Mouse (Mus musculus): ENCODE data around the gene Paqr5. TPM values are rescaled to one million over a fixed set of nuclear protein-coding genes. Genes with fewer than 3 reads are reported as not detected.

Paqr5 gene
- 0.33 and 0.53 TPM in 2 replicates for polyA plus RNA-seq (2012; rRNA removed)

DNA sequence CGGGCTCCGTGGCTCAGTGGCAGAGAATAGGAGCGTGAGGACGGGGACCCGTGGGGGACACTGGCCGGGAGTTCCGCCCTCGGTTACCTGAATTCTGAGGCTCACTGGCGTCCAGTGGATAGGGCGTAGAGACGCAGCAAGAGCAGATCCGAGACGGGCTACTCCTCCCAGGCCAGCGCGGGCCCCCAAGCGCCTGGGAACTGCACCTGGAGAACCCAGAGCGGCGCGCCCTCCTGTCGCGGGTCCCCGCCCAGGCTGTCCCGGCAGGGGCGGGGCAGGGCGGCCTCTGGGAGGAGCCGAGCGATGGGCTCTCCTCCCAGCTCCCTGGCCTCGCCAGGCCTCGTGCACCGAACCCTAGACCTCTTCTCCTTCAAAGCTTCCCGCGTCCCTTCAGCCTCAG lies at the start of gene Paqr5:
TSS of gene Paqr5 (minus strand) at position 257 of the 400 bp plus-strand sequence.
- DNase-seq (ENCODE audit: low read depth): peak; percentile 12
- no peak for TF ChIP-seq CTCF (IDR thresholded peaks at IDR 0.05; ENCODE audit: borderline replicate concordance, extremely low read depth, insufficient read depth, insufficient read length)
- TF ChIP-seq POLR2A (IDR thresholded peaks at IDR 0.05; ENCODE audit: borderline replicate concordance, extremely low read depth, insufficient read depth, insufficient read length, poor library complexity, severe bottlenecking): no peak

DNA sequence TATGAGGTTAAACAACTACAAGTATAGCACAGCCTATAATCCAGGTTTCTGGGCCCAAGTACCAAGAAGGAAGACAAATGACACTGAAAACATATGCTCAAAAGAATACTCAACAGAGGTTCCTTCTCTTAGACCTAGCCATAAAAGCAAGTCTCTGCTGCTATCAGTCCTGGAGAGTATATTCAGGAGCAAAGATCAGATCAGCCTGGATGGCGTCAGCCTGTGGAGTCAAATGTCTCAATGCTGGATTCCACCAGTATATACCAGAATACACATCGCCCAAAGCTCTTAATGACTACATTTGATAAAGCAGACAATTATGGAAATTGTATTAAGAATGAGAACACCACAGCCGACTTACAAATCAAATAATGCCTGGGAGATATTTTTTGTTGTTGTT lies 35.6 kb upstream of the Paqr5 start:
- no peak for DNase-seq (ENCODE audit: low read depth)
- no peak for TF ChIP-seq CTCF (IDR thresholded peaks at IDR 0.05; ENCODE audit: borderline replicate concordance, extremely low read depth, insufficient read depth, insufficient read length)
- no peak for TF ChIP-seq POLR2A (IDR thresholded peaks at IDR 0.05; ENCODE audit: borderline replicate concordance, extremely low read depth, insufficient read depth, insufficient read length, poor library complexity, severe bottlenecking)

DNA sequence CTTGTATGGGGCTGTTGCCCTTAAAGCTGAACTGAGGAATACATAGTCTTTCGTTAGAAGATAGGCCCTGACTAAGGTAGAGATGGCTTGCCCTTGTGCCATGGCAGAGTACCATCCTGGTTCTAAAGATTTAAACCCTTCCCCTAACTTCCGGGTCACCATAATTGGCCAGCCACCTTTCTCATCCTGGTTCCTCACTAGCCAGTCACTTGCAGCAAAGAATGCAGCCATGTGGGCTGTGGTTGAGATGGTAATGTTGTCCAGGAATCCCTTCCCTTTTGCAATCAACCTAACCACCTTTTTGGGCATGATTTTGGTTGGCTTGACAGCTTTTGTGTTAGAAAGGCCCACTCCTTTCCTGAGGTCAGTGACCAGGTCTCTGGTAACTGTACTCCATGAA lies 33.8 kb upstream of the Paqr5 start:
- TF ChIP-seq POLR2A (IDR thresholded peaks at IDR 0.05; ENCODE audit: borderline replicate concordance, extremely low read depth, insufficient read depth, insufficient read length, poor library complexity, severe bottlenecking): no peak
- no peak for TF ChIP-seq CTCF (IDR thresholded peaks at IDR 0.05; ENCODE audit: borderline replicate concordance, extremely low read depth, insufficient read depth, insufficient read length)
- DNase-seq (ENCODE audit: low read depth): no peak

DNA sequence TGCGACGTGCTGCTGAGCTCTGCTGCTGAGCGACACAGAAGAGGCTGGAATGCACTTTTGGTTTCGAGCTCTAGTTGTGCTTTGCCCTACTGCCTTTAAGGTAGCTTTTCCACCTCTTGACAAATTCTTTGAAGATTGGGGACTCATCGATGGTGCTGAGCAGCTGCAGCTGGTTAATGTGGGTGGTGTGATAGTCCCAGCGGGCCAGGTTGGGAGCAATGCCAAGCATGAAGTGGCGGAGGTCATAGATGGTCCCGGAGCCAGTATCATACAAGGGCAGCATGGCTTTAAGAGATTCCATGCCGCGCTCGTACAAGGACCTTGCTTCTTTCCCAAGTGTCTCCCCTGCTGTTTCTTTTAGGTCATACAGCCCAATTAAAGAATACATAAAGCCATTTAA lies 33.3 kb upstream of the Paqr5 start:
- DNase-seq (ENCODE audit: low read depth): no peak
- TF ChIP-seq POLR2A (IDR thresholded peaks at IDR 0.05; ENCODE audit: borderline replicate concordance, extremely low read depth, insufficient read depth, insufficient read length, poor library complexity, severe bottlenecking) (no peak), CTCF (IDR thresholded peaks at IDR 0.05; ENCODE audit: borderline replicate concordance, extremely low read depth, insufficient read depth, insufficient read length) (no peak)

DNA sequence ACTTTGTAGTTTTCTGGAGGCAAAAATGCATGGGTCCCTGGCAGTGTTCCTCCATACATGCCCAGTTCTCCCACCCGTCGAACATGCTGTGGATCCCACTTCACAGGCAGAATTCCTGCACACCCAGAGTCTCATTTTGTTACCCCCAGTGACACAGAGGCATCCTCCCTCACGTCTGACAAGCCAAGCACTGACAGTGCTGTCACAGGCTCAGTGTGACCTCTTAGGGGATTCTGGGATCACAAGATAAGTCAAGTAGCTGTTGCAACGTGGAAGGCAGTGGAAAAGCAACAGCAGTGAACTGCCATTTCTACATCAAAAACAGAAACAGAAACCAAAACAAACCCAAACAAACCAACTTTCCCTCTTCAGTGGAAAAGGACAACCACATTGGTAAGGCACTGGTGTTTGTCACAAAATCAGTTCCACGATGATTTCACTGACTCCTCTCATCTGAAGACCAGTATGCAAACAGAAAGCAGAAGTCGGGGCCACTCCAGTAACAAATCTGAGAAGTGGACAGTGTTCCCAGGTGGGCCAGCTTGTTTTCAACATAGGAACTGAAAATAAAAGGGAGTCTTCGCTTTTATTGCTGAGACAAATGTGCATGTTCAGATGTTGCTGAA lies 31.3 kb upstream of the Paqr5 start:
- no peak for DNase-seq (ENCODE audit: low read depth)
- TF ChIP-seq CTCF (IDR thresholded peaks at IDR 0.05; ENCODE audit: borderline replicate concordance, extremely low read depth, insufficient read depth, insufficient read length): no peak
- no peak for TF ChIP-seq POLR2A (IDR thresholded peaks at IDR 0.05; ENCODE audit: borderline replicate concordance, extremely low read depth, insufficient read depth, insufficient read length, poor library complexity, severe bottlenecking)

DNA sequence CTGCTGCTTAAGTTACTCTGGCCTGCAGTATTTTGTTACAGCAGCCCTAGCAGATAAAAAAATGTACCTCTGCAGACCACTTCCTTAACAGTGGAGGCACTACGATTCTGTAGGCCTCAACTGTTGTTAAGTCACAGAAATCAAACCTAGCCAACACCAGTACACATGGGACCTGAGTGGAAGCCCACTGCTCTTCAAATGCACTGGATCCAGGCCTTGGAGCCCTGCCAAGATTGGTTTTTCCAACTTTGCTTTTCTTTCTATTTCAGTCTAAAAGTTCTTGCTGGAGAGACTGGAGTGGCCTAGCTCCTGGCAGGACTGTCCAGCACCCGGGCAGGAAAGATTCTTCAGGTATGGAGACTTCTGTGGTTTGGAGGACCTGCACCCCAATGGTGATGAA lies 29.6 kb upstream of the Paqr5 start:
- TF ChIP-seq CTCF (IDR thresholded peaks at IDR 0.05; ENCODE audit: borderline replicate concordance, extremely low read depth, insufficient read depth, insufficient read length): no peak
- TF ChIP-seq POLR2A (IDR thresholded peaks at IDR 0.05; ENCODE audit: borderline replicate concordance, extremely low read depth, insufficient read depth, insufficient read length, poor library complexity, severe bottlenecking): no peak
- DNase-seq (ENCODE audit: low read depth): no peak

DNA sequence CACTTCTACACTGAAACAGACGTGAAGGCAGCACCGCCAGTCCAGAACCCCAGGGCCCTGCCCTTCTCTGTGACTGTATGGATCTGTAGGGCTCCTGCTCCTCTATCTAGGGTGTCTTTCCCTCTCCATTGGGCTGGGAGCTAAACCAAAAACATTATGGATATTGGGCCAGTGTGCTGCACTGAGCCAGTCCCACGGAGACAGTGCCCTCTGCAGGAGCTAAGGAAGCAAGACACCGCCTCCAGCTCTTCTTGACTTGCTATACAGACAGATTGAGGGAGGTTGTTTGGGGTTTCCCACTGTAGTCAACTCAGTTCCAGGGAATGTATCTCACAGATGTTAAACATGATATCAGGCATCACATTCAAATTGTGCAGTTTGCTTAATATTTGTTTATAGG lies 24.1 kb upstream of the Paqr5 start:
- TF ChIP-seq CTCF (IDR thresholded peaks at IDR 0.05; ENCODE audit: borderline replicate concordance, extremely low read depth, insufficient read depth, insufficient read length) (peak; percentile 60; the same call in 1 of the 2 replicates), POLR2A (IDR thresholded peaks at IDR 0.05; ENCODE audit: borderline replicate concordance, extremely low read depth, insufficient read depth, insufficient read length, poor library complexity, severe bottlenecking) (no peak)
- peak; percentile 41 for DNase-seq (ENCODE audit: low read depth)

DNA sequence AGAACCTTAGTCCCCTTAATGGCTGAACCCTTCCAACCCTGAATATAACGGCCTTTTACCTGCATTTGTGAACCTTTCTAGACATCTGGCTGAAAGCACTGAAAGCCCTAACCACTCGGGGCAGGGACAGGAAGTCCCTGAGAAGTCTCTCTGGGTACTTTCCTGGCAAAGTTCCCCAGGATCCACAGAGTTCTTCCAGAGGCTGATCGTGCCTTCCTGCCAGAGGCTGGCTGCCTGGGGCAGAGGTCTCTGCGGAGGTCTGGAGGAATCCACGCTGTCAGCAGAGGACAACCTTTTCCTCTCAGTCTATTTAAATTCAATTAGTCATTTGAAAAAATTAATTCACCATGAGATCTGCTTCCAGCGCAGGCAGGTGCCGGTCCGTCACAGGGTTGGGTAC lies 22.5 kb upstream of the Paqr5 start:
- no peak for DNase-seq (ENCODE audit: low read depth)
- TF ChIP-seq POLR2A (IDR thresholded peaks at IDR 0.05; ENCODE audit: borderline replicate concordance, extremely low read depth, insufficient read depth, insufficient read length, poor library complexity, severe bottlenecking) (no peak), CTCF (IDR thresholded peaks at IDR 0.05; ENCODE audit: borderline replicate concordance, extremely low read depth, insufficient read depth, insufficient read length) (no peak)

DNA sequence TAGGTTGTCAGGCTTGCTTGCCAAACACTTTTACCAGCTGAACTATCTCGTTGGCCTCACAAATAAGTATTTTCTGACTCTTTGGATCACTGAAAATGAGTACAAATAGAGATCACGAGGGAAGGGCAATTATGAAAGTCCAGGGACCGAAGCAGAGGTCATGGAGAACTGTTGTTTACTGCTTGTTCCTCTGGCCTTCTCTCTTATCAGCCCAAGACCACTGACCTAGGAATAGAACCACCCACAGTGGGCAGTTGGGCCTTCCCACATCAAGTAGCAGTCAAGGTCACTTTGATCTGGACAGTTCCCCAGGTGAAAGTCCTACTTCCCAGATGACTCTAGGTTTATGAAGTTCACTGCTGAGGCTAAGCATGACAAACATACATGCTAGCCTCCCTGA lies 15.5 kb upstream of the Paqr5 start:
- TF ChIP-seq POLR2A (IDR thresholded peaks at IDR 0.05; ENCODE audit: borderline replicate concordance, extremely low read depth, insufficient read depth, insufficient read length, poor library complexity, severe bottlenecking) (no peak), CTCF (IDR thresholded peaks at IDR 0.05; ENCODE audit: borderline replicate concordance, extremely low read depth, insufficient read depth, insufficient read length) (no peak)
- no peak for DNase-seq (ENCODE audit: low read depth)

DNA sequence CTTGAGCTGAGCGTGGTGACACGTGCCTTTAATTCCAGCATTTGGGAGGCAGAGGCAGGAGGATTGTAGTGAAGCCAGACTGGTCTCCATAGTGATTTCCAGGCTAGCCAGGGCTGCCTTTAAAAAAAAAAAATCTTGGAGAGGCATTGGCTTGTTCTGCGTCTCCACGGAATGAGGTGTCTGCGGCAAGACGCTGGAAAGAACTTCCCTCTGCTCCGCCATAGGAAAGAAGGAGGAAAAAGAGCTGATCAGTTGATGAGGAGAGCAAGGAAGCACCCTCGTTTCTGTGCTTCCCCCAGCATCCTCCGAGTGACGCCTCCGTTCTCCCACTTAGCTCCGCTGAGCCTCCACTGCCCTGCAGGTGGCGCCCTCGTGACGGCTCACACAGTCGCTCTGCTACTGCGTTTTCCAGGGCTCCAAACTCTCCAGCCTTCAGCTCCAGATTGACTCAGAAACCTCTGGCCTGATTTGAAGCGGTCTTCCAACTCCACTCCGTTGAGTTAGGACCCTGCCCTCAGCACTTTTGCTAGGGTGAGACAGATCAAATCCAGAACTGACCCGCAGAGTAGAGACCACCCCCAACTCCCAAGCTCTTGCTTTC lies 13.5 kb upstream of the Paqr5 start:
- peak; percentile 90 for DNase-seq (ENCODE audit: low read depth)
- TF ChIP-seq CTCF (IDR thresholded peaks at IDR 0.05; ENCODE audit: borderline replicate concordance, extremely low read depth, insufficient read depth, insufficient read length) (peak; percentile 98), POLR2A (IDR thresholded peaks at IDR 0.05; ENCODE audit: borderline replicate concordance, extremely low read depth, insufficient read depth, insufficient read length, poor library complexity, severe bottlenecking) (no peak)

DNA sequence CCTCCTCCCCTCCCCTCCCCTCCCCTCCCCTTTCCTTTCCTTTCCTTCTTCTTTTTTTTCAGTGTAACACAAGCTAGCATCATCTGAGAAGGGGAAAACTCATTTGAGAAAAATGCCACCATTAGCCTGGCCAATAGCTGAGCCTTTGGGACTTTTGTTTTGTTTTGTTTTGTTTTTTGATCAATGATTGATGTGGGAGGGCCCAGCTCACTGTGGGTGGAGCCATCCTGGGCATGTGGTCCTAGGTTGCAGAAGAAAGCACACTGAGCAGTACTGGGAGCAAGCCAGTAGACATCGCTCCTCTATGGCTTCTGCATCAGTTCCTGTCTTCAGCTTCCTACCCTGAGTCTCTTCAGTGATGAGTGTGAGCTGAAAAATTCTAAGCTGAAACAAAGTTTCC lies 9.2 kb upstream of the Paqr5 start:
- TF ChIP-seq POLR2A (IDR thresholded peaks at IDR 0.05; ENCODE audit: borderline replicate concordance, extremely low read depth, insufficient read depth, insufficient read length, poor library complexity, severe bottlenecking) (no peak), CTCF (IDR thresholded peaks at IDR 0.05; ENCODE audit: borderline replicate concordance, extremely low read depth, insufficient read depth, insufficient read length) (no peak)
- DNase-seq (ENCODE audit: low read depth): peak; percentile 5

DNA sequence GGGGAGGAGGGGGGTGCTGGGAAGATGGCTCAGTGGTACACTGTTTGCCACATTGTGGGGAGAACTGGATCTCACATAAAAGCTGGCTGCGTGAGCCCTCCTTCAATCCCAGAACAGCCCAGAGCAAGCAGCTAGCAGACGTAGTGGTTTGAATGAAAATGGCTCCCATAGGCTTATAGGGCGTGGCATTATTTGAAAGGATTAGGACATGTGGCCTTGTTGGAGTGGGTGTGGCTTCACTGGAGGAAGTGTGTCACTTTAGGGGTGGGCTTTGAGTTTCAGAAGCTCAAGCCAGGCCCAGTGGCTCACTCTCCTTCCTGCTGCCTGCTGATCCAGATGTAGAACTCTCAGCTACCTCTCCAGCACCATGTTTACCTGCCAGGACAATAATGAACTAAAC lies 5.5 kb upstream of the Paqr5 start:
- TF ChIP-seq POLR2A (IDR thresholded peaks at IDR 0.05; ENCODE audit: borderline replicate concordance, extremely low read depth, insufficient read depth, insufficient read length, poor library complexity, severe bottlenecking): no peak
- no peak for TF ChIP-seq CTCF (IDR thresholded peaks at IDR 0.05; ENCODE audit: borderline replicate concordance, extremely low read depth, insufficient read depth, insufficient read length)
- no peak for DNase-seq (ENCODE audit: low read depth)
